Mouse (Mus musculus) neural tube, embryonic 11.5 days (tissue): Measurements from ENCODE around the gene Serinc3. TPM values are rescaled to one million over a fixed set of nuclear protein-coding genes. Genes with fewer than 3 reads are reported as not detected.
"Not testable (repeated sequence)": the region's sequence is repeated elsewhere in the genome, so short reads cannot be mapped to it uniquely, and the experiment has no call there.

Experiments
- ATAC-seq: fragments of 200-750 bp; cut with Nextera tagmentation; 2 replicates; pipeline ENCODE4 v1.8.0; 2017; ENCODE audit warnings: moderate number of reproducible peaks, mild to moderate bottlenecking, moderate TSS enrichment, moderate library complexity; ENCODE audit not compliant: insufficient read depth, low FRiP score, low TSS enrichment
- DNase-seq: peaks from one replicate; pipeline ENCODE4 v3.0.0-alpha.2; 2015; ENCODE audit warnings: low spot score
- H3K27ac ChIP-seq: fragments of 300-500 bp; sonication (generic); 2 replicates; pipeline ENCODE4 v1.5.1; 2014; ENCODE audit warnings: low read depth, mild to moderate bottlenecking, low read length
- H3K27me3 ChIP-seq: fragments of 300-500 bp; sonication (generic); 2 replicates; pipeline ENCODE4 v1.6.1; 2014; ENCODE audit warnings: mild to moderate bottlenecking, low read length, mixed read lengths; ENCODE audit not compliant: control insufficient read depth, insufficient read depth
- H3K36me3 ChIP-seq: fragments of 300-500 bp; sonication (generic); 2 replicates; pipeline ENCODE4 v1.6.1; 2014; ENCODE audit warnings: mild to moderate bottlenecking, low read length, moderate library complexity, mixed read lengths; ENCODE audit not compliant: control insufficient read depth, insufficient read depth
- H3K4me1 ChIP-seq: fragments of 300-500 bp; sonication (generic); 2 replicates; pipeline ENCODE4 v1.6.1; 2014; ENCODE audit warnings: low read length, mixed read lengths; ENCODE audit not compliant: control insufficient read depth, insufficient read depth
- H3K4me2 ChIP-seq: fragments of 300-500 bp; sonication (generic); 2 replicates; pipeline ENCODE4 v1.6.1; 2014; ENCODE audit warnings: low read depth, mild to moderate bottlenecking, moderate library complexity
- H3K4me3 ChIP-seq: fragments of 300-500 bp; sonication (generic); 2 replicates; pipeline ENCODE4 v1.5.1; 2014; ENCODE audit warnings: low read depth, low read length
- H3K9ac ChIP-seq: fragments of 300-500 bp; sonication (generic); 2 replicates; pipeline ENCODE4 v1.6.1; 2014; ENCODE audit warnings: mild to moderate bottlenecking, low read length
- H3K9me3 ChIP-seq: fragments of 300-500 bp; sonication (generic); 2 replicates; pipeline ENCODE4 v1.6.1; 2016; ENCODE audit warnings: low read length; ENCODE audit not compliant: control insufficient read depth
- WGBS: fragments of 180-500 bp; shearing (Covaris S2); extraction: QIAGEN DNeasy Blood & Tissue Kit; methylation state at CpG from one replicate; pipeline ENCODE4 v1.1.7; 2014; 5-methylcytosine and 5-hydroxymethylcytosine counted together
- polyA plus RNA-seq: library from polyadenylated mRNA; unstranded; fragments of >200 nt; fragmentation: Nextera tagmentation; extraction: Ambion mirVana; gene quantifications from 2 replicates; pipeline ENCODE4 v1.2.1, GENCODE M21; 2014

The Serinc3 gene
- 33.3 and 34.4 TPM in 2 replicates for polyA plus RNA-seq

- Histone ChIP-seq H3K4me3 (peak within 1 kb of the TSS; percentile 90), H3K27ac (peak within 1 kb of the TSS; percentile 99), H3K27me3 (no peaks in the 10 kb centered on the region), H3K4me2 (peak within 1 kb of the TSS; percentile 54), H3K9me3 (no peaks in the 10 kb centered on the region), H3K4me1 (peaks cover 4% of the 10 kb centered on the region; the same call in 1 of the 2 replicates), H3K36me3 (no peaks in the 10 kb centered on the region), H3K9ac (peak within 1 kb of the TSS; percentile 93)
- peak; percentile 100 for DNase-seq
- peak; percentile 97 for ATAC-seq
- under 1% methylated on average over 73 of the region's 74 CpGs for WGBS
Observed at GRCm38 (mm10) chr2:163644575-163645385, at the start of gene Serinc3. Gene Serinc3 (minus strand): TSS chr2:163645131.

- 48% methylated on average over 9 of the region's 9 CpGs for WGBS
- Histone ChIP-seq H3K9ac (no peak overlapping the region), H3K9me3 (no peaks in the 10 kb centered on the region), H3K4me2 (no peak overlapping the region), H3K27me3 (no peaks in the 10 kb centered on the region), H3K36me3 (no peaks in the 10 kb centered on the region), H3K4me1 (peaks cover 30% of the 10 kb centered on the region), H3K27ac (peak overlapping the region; percentile 50; the same call in 1 of the 2 replicates), H3K4me3 (no peak overlapping the region)
- DNase-seq (no peak), ATAC-seq (no peak)
Observed at GRCm38 (mm10) chr2:163693716-163694314, 48.9 kb upstream of the Serinc3 start.

GRCm38 (mm10) chr2:163692873-163693612, 48.1 kb upstream of the Serinc3 start:
- Histone ChIP-seq H3K9ac (0 out of 2 replicates have a peak overlapping the region, but pooled peaks have one; percentile 9), H3K27me3 (no peaks in the 10 kb centered on the region), H3K4me3 (no peak overlapping the region), H3K36me3 (no peaks in the 10 kb centered on the region), H3K27ac (peak overlapping the region; percentile 60), H3K9me3 (no peaks in the 10 kb centered on the region), H3K4me1 (peaks cover 30% of the 10 kb centered on the region), H3K4me2 (no peak overlapping the region)
- WGBS = 67% methylated on average over 3 of the region's 3 CpGs
- DNase-seq = no peak
- ATAC-seq = no peak

GRCm38 (mm10) chr2:163691846-163692605, 47.1 kb upstream of the Serinc3 start:
- Histone ChIP-seq H3K4me2 (no peak overlapping the region), H3K27ac (no peak overlapping the region), H3K4me3 (no peak overlapping the region), H3K36me3 (no peaks in the 10 kb centered on the region), H3K9ac (no peak overlapping the region), H3K27me3 (no peaks in the 10 kb centered on the region), H3K9me3 (no peaks in the 10 kb centered on the region), H3K4me1 (peaks cover 30% of the 10 kb centered on the region)
- WGBS = 89% methylated on average over 6 of the region's 6 CpGs
- ATAC-seq (no peak), DNase-seq (no peak)

GRCm38 (mm10) chr2:163690409-163691304, 45.7 kb upstream of the Serinc3 start:
- H3K36me3 ChIP-seq = no peaks in the 10 kb centered on the region
- peaks cover 27% of the 10 kb centered on the region for H3K4me1 ChIP-seq
- ATAC-seq = no peak
- H3K9ac ChIP-seq = no peak overlapping the region
- no peaks in the 10 kb centered on the region for H3K27me3 ChIP-seq
- H3K9me3 ChIP-seq = no peaks in the 10 kb centered on the region
- H3K4me2 ChIP-seq = no peak overlapping the region
- no peak overlapping the region for H3K4me3 ChIP-seq
- peak overlapping the region; percentile 46; the same call in 1 of the 2 replicates for H3K27ac ChIP-seq
- WGBS = 73% methylated on average over 8 of the region's 8 CpGs
- peak; percentile 25 for DNase-seq

- H3K4me3 ChIP-seq = no peak overlapping the region
- H3K36me3 ChIP-seq = no peaks in the 10 kb centered on the region
- 88% methylated on average over 3 of the region's 3 CpGs for WGBS
- H3K27me3 ChIP-seq = no peaks in the 10 kb centered on the region
- DNase-seq (no peak), ATAC-seq (no peak)
- H3K27ac ChIP-seq = no peak overlapping the region
- H3K9me3 ChIP-seq = no peaks in the 10 kb centered on the region
- no peak overlapping the region for H3K9ac ChIP-seq
- H3K4me1 ChIP-seq = peaks cover 27% of the 10 kb centered on the region
- H3K4me2 ChIP-seq = no peak overlapping the region
Observed at GRCm38 (mm10) chr2:163689771-163690170, 44.8 kb upstream of the Serinc3 start.

GRCm38 (mm10) chr2:163688377-163688776, 43.4 kb upstream of the Serinc3 start:
- not testable (repeated sequence) for DNase-seq, H3K27me3 ChIP-seq, ATAC-seq, H3K9ac ChIP-seq, H3K36me3 ChIP-seq, H3K4me2 ChIP-seq, H3K9me3 ChIP-seq, H3K27ac ChIP-seq, H3K4me3 ChIP-seq
- WGBS = 87% methylated on average over 1 of the region's 1 CpGs
- peaks cover 21% of the 10 kb centered on the region for H3K4me1 ChIP-seq
